Mouse (Mus musculus) liver (tissue): ENCODE measurements around the gene Hist2h4.
"Not testable (repeated sequence)": the region's sequence is repeated elsewhere in the genome, so short reads cannot be mapped to it uniquely, and the experiment has no call there.

Experiments used
- DNase-seq: peaks from one replicate; pipeline ENCODE4 v3.0.0-alpha.2; 2020; ENCODE audit warnings: mixed read lengths

Hist2h4 gene

DNA sequence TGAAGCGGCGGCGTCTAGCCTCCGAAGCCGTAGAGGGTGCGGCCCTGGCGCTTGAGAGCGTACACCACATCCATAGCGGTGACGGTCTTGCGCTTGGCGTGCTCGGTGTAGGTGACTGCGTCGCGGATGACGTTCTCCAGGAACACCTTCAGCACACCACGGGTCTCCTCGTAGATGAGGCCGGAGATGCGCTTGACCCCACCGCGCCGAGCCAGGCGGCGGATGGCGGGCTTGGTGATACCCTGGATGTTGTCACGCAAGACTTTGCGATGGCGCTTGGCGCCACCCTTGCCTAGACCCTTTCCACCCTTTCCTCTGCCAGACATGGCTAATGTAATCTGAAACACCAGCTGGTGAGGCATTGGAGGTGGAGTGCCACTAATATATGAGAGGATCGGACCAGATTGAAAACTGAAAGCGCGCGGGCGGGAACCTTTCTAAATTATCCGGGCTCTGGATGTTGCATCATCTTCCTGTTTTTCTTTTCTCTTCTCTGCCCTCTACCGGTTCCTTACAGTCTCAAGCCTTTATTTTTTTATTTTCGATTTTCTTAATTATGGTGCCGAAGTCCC, at the start of gene Hist2h4:
Gene Hist2h4 (minus strand): TSS at position 333 of the 572 bp plus-strand sequence.
- peak; percentile 94 for DNase-seq

GRCm38 (mm10) chr3:96312341-96313098, 49.4 kb upstream of the Hist2h4 start:
- no peak for DNase-seq

DNA sequence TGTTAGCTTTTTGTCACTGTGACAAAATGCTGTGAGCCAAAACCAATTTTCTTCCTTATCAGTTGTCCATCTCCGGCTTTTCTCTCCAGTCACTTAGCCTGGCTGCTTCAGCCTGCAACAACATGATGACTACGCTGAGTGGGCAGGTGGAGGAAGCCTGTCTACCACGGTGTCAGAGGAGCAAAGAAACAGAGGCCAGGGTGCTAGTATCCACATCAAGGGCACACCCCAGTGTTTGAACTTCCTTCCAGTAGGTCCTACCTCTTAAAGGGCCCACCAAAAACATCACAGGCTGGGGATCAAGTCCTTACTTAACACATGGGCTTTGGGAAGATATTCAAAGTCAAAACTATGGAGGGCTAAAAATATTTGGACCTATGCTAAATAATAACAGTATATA, 46.3 kb upstream of the Hist2h4 start:
- DNase-seq: no peak

DNA sequence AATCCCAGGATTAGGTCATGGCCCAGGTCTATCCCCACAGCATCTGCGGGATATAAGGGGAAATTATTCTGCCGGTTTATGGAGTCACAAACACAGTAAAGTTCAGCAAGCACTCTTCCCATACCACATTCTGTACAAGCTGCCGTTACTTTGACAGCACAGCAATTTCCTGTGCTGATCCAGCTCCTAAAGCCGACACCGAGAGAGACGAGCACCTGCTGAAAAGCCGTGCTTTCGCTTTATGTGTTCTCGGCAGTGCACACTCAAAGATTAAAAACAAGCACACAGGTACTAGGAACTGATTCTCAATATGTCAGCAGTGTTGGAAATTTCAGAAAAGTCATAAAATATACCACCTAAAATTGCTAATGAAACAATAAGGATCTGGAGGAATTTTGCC, 43.4 kb upstream of the Hist2h4 start:
- no peak for DNase-seq

DNA sequence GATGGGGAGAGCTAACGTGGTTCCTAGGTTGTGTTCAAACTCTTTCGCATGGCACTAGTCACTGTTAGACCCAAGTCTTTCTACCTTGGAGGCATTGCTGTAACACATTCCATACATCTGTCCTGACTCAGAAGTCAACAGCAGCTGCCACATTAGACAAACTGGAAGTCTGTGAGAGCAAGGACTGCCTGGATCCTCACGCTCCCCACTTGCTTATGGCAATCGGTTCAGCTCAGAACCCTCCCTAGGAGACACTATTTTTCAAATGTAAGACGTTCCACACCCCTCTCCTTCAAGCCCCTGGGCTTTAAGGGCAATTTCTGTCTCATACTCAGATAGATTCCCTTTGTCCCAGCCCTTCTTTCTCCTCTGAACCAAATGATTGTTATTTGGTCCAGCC, 39.0 kb upstream of the Hist2h4 start:
- no peak for DNase-seq

DNA sequence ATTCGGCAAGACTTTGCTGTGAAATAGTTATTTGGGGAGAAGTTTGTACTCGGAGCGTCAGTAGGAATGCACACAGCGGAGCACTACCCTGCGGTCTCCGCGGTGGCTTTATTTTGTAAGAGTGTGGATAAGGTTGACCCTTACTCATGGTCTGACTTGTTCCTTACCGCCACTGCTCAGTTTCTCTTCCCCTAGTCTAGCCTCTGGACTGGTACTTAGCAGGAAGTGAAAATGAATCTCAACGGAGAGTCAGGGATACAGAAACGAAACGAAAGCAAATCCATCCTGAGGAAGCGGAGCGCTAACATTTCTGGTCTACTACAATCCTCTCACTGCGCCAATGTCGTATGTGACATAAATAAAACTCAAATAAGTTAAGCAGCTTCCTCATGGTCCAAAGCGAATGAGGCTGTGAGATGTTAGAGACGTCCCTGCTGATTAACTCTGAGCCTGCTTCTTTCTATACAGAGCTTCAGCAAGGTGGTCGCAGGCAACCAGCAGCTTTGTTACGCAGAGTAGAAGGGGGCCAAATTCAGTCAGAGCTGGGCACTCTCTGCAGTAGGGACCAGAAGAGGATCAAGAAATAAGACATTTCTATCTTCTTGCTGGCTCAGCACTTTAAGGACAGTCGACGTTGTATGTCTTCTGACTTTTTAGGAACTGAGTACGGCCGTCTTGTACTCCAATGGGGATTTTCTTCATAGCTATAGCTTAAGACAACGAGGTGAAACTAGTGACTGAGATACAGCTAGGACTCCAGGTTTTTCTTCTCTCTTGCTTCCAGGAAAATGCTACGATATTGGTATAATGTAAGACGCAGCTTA, 37.8 kb upstream of the Hist2h4 start:
- DNase-seq: no peak

DNA sequence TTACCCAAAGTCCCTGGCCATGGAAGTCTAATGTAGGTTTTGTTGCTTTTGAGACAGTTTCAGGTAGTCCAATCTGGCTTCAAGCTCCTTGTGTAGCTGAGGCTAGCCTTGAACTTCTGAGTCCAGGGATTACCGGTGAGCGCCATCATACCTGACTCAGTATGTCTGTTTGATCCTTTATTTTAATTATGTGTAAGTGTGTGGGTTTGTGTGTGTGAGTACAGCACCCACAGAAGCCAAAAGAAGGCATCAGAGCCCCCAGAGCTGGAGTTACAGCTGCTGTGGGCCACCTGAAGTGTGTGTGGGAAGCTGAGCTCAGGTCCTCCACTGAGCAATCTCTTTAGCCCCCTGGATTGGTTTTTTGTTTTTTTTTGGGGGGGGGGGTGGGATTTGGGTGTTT, 36.5 kb upstream of the Hist2h4 start:
- no peak for DNase-seq

- DNase-seq: no peak
These were observed 35.2 kb upstream of the Hist2h4 start for GRCm38 (mm10) chr3:96298360-96298759.

- DNase-seq: no peak
These were observed 30.7 kb upstream of the Hist2h4 start, which contains the start of gene Fcgr1 for GRCm38 (mm10) chr3:96293787-96294186. Fcgr1 (minus strand) TSS chr3:96293969.

DNA sequence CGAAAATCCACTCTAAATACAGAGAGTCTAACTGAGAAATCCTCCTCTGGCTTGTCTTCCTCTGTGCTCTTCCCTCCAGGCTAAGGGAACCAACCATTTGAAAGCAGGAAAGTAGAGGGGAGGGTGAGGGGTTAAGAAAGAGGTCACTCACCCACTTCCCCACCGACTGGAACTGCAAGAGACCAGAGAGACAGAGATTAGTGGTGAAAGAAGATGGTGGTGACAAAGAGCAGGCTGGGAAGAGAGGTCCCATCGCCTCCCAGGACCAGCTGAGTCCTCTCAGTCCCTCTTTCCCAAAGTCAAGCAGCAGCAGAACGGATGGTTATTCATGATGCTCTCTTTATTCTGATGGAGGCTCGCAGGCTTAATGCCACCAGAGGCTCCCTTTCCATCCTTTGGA, 30.3 kb upstream of the Hist2h4 start:
- DNase-seq: no peak

DNA sequence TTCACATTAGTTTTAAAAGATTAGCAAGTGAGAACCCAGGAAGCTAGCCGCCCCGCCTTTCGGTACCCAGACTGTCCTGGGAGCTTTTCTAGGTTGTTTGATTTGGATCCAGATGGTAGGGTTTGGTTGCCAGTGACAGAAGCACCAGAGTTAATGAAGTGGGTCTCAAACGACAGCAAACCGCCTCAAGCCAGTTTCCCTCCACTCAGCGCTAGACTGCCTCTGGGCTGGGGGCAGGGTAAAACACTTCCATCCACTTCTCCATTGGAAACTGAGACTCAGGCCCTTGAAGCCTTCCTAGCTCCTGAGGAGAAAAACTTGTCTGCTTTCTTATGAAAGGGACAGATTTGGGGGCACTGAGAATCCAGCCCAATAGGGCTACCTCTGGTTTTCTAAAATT, 29.5 kb upstream of the Hist2h4 start:
- DNase-seq: no peak

GRCm38 (mm10) chr3:96290727-96291126, 27.6 kb upstream of the Hist2h4 start:
- DNase-seq: not testable (repeated sequence)

- DNase-seq: no peak
These were observed 26.1 kb upstream of the Hist2h4 start for GRCm38 (mm10) chr3:96289201-96289600.

GRCm38 (mm10) chr3:96287334-96287733, 24.2 kb upstream of the Hist2h4 start:
- DNase-seq: not testable (repeated sequence)

GRCm38 (mm10) chr3:96284457-96284856, 21.3 kb upstream of the Hist2h4 start:
- no peak for DNase-seq

DNA sequence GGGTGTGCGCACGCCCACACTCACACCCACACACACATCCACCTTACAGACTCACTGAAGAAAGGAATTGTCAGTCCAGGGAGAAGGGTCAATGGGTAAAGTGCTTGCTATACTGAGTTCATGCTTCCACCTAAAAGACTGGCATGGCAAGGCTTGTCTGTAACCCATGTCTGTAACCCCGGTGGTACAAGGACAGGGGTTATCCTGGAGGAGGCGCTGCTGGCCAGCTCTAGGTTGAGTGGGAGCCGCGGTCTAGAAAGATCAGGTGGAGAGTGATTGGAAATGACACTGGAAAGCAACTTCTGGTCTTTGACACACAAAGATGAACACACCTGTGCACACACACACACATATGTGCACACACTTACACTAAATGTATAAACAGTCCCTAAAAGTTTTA, 17.5 kb upstream of the Hist2h4 start:
- peak; percentile 16 for DNase-seq

GRCm38 (mm10) chr3:96277800-96278624, 14.9 kb upstream of the Hist2h4 start:
- peak; percentile 93 for DNase-seq

- peak; percentile 85 for DNase-seq
These were observed 14.3 kb upstream of the Hist2h4 start for GRCm38 (mm10) chr3:96277428-96277799.

DNA sequence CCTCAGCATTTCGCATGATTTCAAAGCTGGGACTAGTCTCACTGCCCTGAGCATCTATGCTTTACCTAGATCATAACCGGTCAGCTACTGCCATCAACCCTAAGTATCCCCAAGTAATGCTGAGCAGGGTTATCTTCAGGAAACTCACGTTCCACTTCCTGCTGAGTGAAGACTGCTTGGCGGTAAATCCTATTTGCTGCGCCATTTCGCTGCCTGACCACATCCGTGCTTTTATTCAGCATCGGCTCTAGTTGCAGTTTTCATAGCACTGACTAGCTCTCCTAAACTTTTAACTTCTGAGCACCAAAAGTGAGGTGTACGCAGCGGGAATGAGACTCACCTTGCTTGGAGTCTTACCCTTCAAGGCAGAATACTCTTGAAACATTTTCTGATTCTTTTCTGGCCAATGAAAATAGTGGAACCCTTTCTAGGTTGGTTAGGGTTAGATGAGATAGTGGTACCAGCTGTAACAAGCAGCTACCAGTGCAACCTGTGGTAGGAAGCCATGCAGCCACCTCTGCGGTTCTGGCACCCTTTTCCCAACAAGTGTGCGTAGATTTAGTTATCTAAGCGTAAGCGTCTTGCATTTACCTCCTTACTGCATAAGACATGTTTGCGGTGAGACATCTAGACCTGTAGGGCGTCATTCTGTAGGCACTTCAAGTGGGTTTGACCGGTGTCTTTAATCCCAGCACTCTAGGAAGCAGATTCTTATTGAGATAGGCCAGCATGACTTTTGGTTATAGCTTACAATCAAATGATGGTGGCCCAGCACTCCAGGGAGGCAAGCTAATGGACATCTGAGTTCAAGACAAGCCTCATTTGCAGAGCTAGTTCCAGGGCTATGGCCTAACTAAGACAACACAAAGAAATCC, 10.7 kb upstream of the Hist2h4 start:
- DNase-seq: no peak

GRCm38 (mm10) chr3:96269511-96270474, 6.7 kb upstream of the Hist2h4 start, which contains the start of gene Hist2h2bb:
Hist2h2bb (plus strand) TSS chr3:96269752.
- peak; percentile 94 for DNase-seq
